In the genomic region with DNA sequence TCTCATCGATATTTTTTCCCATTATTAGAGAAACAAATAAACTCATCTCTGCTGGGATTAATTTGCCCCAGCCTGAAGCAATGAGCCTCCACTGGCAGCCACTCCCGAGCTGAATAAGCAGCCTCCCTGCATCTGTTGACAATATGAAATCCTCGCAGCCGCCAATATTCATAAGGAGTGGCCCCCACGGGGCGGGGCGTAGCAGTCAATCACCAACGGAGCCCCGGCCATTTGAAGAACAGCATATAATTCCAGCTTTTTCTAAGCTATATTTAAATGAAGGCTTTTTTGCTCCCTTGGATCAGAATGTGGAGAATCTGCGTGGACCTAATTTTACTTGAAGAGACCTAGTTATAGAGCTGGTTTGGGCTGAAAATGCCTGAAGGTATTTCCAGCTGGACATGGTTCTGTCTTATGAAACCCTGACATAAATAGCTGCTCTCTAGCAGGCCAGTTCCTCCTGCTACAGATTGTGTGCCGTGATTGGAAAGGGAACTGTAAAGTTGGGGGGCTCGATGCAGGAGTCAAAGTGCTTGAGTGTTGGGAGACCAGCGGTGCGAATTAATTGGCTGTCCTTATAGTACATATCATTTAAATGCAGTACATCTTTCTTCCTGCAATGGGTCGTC, we compare ENCODE assay signal across 8 mouse cellular contexts.
A peak's percentile ranks its signal among the peaks of the same experiment; 100 is the strongest.
DNase-seq lines count a peak whose midpoint lies in the region; ATAC-seq and TF ChIP-seq lines count a peak whose summit lies in the region.

No protein-coding gene starts in this region.

- no peak for TF ChIP-seq CTCF in lung, embryonic 14.5 days (IDR thresholded peaks at IDR 0.05; ENCODE audit: low read depth)

- no peaks in the 10 kb centered on the region; the same call in 1 of the 2 replicates for H3K4me1 ChIP-seq in lung, embryonic 14.5 days (ENCODE audit: insufficient read depth)
- H3K4me1 ChIP-seq in embryonic facial prominence, embryonic 12.5 days: peaks cover 42% of the 10 kb centered on the region
- H3K4me1 ChIP-seq in neural tube, embryonic 14.5 days (ENCODE audit: control insufficient read depth, insufficient read depth, low read length): peaks cover 10% of the 10 kb centered on the region

- H3K27ac ChIP-seq in lung, embryonic 14.5 days (ENCODE audit: low read depth): no peak overlapping the region
- H3K27ac ChIP-seq in embryonic facial prominence, embryonic 12.5 days: peak overlapping the region; percentile 41; the same call in 1 of the 2 replicates
- peak overlapping the region; percentile 4; the same call in 1 of the 2 replicates for H3K27ac ChIP-seq in neural tube, embryonic 14.5 days (ENCODE audit: low read depth, low read length)

- H3K9ac ChIP-seq in lung, embryonic 14.5 days: no peak overlapping the region
- H3K9ac ChIP-seq in embryonic facial prominence, embryonic 12.5 days: no peak overlapping the region
- no peak overlapping the region for H3K9ac ChIP-seq in neural tube, embryonic 14.5 days (replicated peaks; ENCODE audit: low read depth, low read length)

- 0 out of 2 replicates have a peak, but pooled peaks cover 3% of the 10 kb centered on the region for H3K9me3 ChIP-seq in lung, embryonic 14.5 days (ENCODE audit: low read depth, low read length)
- H3K9me3 ChIP-seq in embryonic facial prominence, embryonic 12.5 days: no peaks in the 10 kb centered on the region; the same call in 1 of the 2 replicates
- H3K9me3 ChIP-seq in neural tube, embryonic 14.5 days (ENCODE audit: control insufficient read depth, low read length): no peaks in the 10 kb centered on the region

- H3K27me3 ChIP-seq in lung, embryonic 14.5 days (ENCODE audit: insufficient read depth, low read length): no peaks in the 10 kb centered on the region
- no peaks in the 10 kb centered on the region for H3K27me3 ChIP-seq in embryonic facial prominence, embryonic 12.5 days
- H3K27me3 ChIP-seq in neural tube, embryonic 14.5 days (ENCODE audit: control insufficient read depth, insufficient read depth, low read length): no peaks in the 10 kb centered on the region

- peak; percentile 46 for DNase-seq in lung, embryonic 14.5 days
- DNase-seq in lung, postnatal 25 days (ENCODE audit: low spot score): no peak
- peak; percentile 45 for DNase-seq in layer of hippocampus, adult 11-12 months (ENCODE audit: low spot score)
- no peak for DNase-seq in spleen, postnatal 4 days (ENCODE audit: low spot score in 2 of 2)
- no peak for DNase-seq in ovary, postnatal 36 days (ENCODE audit: low spot score)
- DNase-seq in spleen, postnatal 36 days (ENCODE audit: low spot score in 2 of 2): no peak

- no peak overlapping the region for H3K4me2 ChIP-seq in lung, embryonic 14.5 days
- H3K4me2 ChIP-seq in embryonic facial prominence, embryonic 12.5 days (replicated peaks): 0 out of 2 replicates have a peak overlapping the region, but pooled peaks have one; percentile 5
- peak overlapping the region; percentile 3; the same call in 1 of the 2 replicates for H3K4me2 ChIP-seq in neural tube, embryonic 14.5 days (ENCODE audit: low read depth, low read length)

- H3K4me3 ChIP-seq in lung, embryonic 14.5 days (ENCODE audit: low read depth, low read length): no peak overlapping the region
- no peak overlapping the region for H3K4me3 ChIP-seq in embryonic facial prominence, embryonic 12.5 days
- no peak overlapping the region for H3K4me3 ChIP-seq in neural tube, embryonic 14.5 days (ENCODE audit: low read depth, low read length)

- H3K36me3 ChIP-seq in lung, embryonic 14.5 days (ENCODE audit: insufficient read depth): no peaks in the 10 kb centered on the region
- no peaks in the 10 kb centered on the region for H3K36me3 ChIP-seq in embryonic facial prominence, embryonic 12.5 days
- no peaks in the 10 kb centered on the region for H3K36me3 ChIP-seq in neural tube, embryonic 14.5 days (ENCODE audit: control insufficient read depth, insufficient read depth, low read length)

- peak; percentile 41; the same call in 1 of the 2 replicates for ATAC-seq in lung, embryonic 14.5 days (ENCODE audit: insufficient read depth)
- peak; percentile 64; the same call in 1 of the 2 replicates for ATAC-seq in embryonic facial prominence, embryonic 12.5 days (ENCODE audit: insufficient number of reproducible peaks, insufficient read depth, low FRiP score, low TSS enrichment)
- ATAC-seq in neural tube, embryonic 14.5 days (ENCODE audit: low read depth): peak; percentile 64; the same call in 1 of the 2 replicates

- WGBS in lung, embryonic 14.5 days: 56% methylated on average over 15 of the region's 15 CpGs
- WGBS in embryonic facial prominence, embryonic 12.5 days: 52% methylated on average over 15 of the region's 15 CpGs
- WGBS in neural tube, embryonic 14.5 days: 39% methylated on average over 15 of the region's 15 CpGs

Comparison
In these comparisons a context has a peak if more than half of its experiments do, and no peak if none do; other contexts are left out.
1. DNase-seq: peak in lung, embryonic 14.5 days (single experiment) and layer of hippocampus, adult 11-12 months (single experiment); none in lung, postnatal 25 days (single experiment), spleen, postnatal 4 days (0 of 2), ovary, postnatal 36 days (single experiment) and spleen, postnatal 36 days (0 of 2).
2. Peak in every context shown above with its lines, with median percentiles within 50 percentile points of each other: ATAC-seq.